Mouse (Mus musculus): ENCODE data around the gene Ssu72. TPM values are rescaled to one million over a fixed set of nuclear protein-coding genes. Genes with fewer than 3 reads are reported as not detected.
A peak's percentile ranks its signal among the peaks of the same experiment; 100 is the strongest.
"Not testable (repeated sequence)": the region's sequence is repeated elsewhere in the genome, so short reads cannot be mapped to it uniquely, and the experiment has no call there.

Gene Ssu72
- total and polyA plus RNA-seq, 3 experiments, result 160 to 245 (median 169) TPM

DNA sequence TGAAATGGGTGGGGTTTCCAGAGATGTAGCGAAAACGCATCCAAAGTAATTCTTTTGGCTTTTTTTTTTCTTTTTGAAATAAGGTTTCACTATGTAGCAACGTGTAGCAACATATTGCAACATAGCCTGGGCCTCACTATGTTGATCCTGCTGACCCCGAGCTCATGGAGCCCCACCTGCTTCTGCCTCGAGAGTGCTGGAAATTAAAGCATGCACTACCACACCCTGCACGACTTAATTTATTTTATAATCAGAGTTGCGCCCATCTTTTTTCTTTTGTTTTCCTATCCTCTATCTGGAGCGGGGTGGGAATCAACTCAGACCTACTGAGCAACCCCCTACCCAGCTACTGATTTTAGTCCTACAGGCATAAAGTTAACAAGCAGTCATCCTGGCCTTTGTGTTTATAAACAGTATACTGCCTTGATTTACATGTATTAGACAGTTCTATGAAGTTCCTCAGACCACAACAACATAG lies 35.0 kb upstream of the Ssu72 start:
- H3K9ac ChIP-seq (ENCODE audit: insufficient read depth, low read depth), result 0 out of 2 replicates have a peak overlapping the region, but pooled peaks have one; percentile 25

GRCm38 (mm10) chr4:155670236-155670635 lies 34.4 kb upstream of the Ssu72 start:
- H3K9me3 ChIP-seq (replicated peaks; ENCODE audit: low read length); H3K27ac ChIP-seq (ENCODE audit: insufficient read depth, low read depth); DNase-seq (ENCODE audit: extremely low read depth); H3K27me3 ChIP-seq (replicated peaks); H3K4me3 ChIP-seq (replicated peaks in 1 of 3; ENCODE audit: low read depth in 2 of 3, low read length in 2 of 3, poor library complexity in 1 of 3); in situ Hi-C loops (cut with MboI; ENCODE audit: low pct_ligation_motif_present, low pct_unique_long_range_greater_than_20kb, low sequenced_read_pairs); H3K4me2 ChIP-seq (ENCODE audit: insufficient read depth, low read depth, poor library complexity, severe bottlenecking); dilution Hi-C loops (cut with MboI; ENCODE audit: extremely low pct_ligation_motif_present, extremely low pct_unique_long_range_greater_than_20kb, low sequenced_read_pairs); H3K9ac ChIP-seq (ENCODE audit: insufficient read depth, low read depth); H3K79me2 ChIP-seq (replicated peaks; ENCODE audit: control insufficient read depth, extremely low read depth, insufficient read depth, poor library complexity, severe bottlenecking): not testable (repeated sequence)
- H3K36me3 ChIP-seq (replicated peaks in 1 of 2; ENCODE audit: control insufficient read depth in 1 of 2, insufficient read depth in 1 of 2, low read length in 1 of 2), result peaks cover 10 to 24% of the 10 kb centered on the region in 2 experiments
- H3K4me1 ChIP-seq (ENCODE audit: control insufficient read depth in 1 of 2, insufficient read depth in 2 of 2), result peaks cover 3 to 19% of the 10 kb centered on the region in 2 experiments

More for the DNA sequence above, 35.0 kb upstream of the Ssu72 start:
- Histone ChIP-seq H3K4me3 (replicated peaks in 1 of 3; ENCODE audit: low read depth in 2 of 3, low read length in 2 of 3, poor library complexity in 1 of 3) (peak overlapping the region; percentile 85 to 94 (median 93)), H3K4me1 (ENCODE audit: control insufficient read depth in 1 of 2, insufficient read depth in 2 of 2) (peaks cover 3 to 25% of the 10 kb centered on the region in 2 experiments), H3K4me2 (ENCODE audit: insufficient read depth, low read depth, poor library complexity, severe bottlenecking) (peak overlapping the region; percentile 69), H3K36me3 (replicated peaks in 1 of 2; ENCODE audit: control insufficient read depth in 1 of 2, insufficient read depth in 1 of 2, low read length in 1 of 2) (peaks cover 16 to 28% of the 10 kb centered on the region in 2 experiments), H3K9me3 (replicated peaks; ENCODE audit: low read length) (no peaks in the 10 kb centered on the region), H3K27ac (ENCODE audit: insufficient read depth, low read depth) (no peak overlapping the region), H3K79me2 (replicated peaks; ENCODE audit: control insufficient read depth, extremely low read depth, insufficient read depth, poor library complexity, severe bottlenecking) (no peaks in the 10 kb centered on the region), H3K27me3 (replicated peaks) (no peaks in the 10 kb centered on the region)
- no peak for DNase-seq (ENCODE audit: extremely low read depth)
- in situ Hi-C loops (cut with MboI; ENCODE audit: low pct_ligation_motif_present, low pct_unique_long_range_greater_than_20kb, low sequenced_read_pairs) (no loop called here), dilution Hi-C loops (cut with MboI; ENCODE audit: extremely low pct_ligation_motif_present, extremely low pct_unique_long_range_greater_than_20kb, low sequenced_read_pairs) (no loop called here)
- 0 out of 2 replicates have a peak, but pooled peaks have one; percentile 4 for TF ChIP-seq ETS1 (conservative IDR thresholded peaks at IDR 0.05; ENCODE audit: low read depth, low read length)
- peak; percentile 20; the same call in 1 of the 2 replicates for TF ChIP-seq ZNF384 (IDR thresholded peaks at IDR 0.05; ENCODE audit: low read depth, low read length)
- no peak for TF ChIP-seq MAZ (IDR thresholded peaks at IDR 0.05; ENCODE audit: low read depth, low read length)

DNA sequence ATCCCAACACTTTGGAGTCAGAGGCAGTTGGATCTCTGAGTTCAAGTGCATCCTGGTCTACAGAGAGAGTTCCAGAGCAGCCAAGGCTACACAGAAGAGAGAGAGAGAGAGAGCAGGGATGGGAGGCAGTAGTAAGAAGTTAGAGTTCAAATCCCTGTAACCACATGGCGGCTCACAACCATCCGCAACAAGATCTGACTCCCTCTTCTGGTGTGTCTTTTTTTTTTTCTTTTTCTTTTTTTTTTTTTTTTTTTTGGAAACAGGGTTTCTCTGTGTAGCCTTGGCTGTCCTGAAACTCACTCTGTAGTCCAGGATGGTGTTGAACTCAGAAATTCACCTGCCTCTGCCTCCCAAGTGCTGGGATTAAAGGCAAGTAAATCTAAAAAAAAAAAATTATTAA lies 32.5 kb upstream of the Ssu72 start:
- in situ Hi-C loops (cut with MboI; ENCODE audit: low pct_ligation_motif_present, low pct_unique_long_range_greater_than_20kb, low sequenced_read_pairs), result no loop called here
- DNase-seq (ENCODE audit: extremely low read depth), result no peak
- no peaks in the 10 kb centered on the region for H3K9me3 ChIP-seq (replicated peaks; ENCODE audit: low read length)
- TF ChIP-seq CTCF (conservative IDR thresholded peaks at IDR 0.05 in 1 of 2, IDR thresholded peaks at IDR 0.05 in 1 of 2; ENCODE audit: low read depth in 2 of 2, low read length in 2 of 2) (no peak), POLR2AphosphoS2 (IDR thresholded peaks at IDR 0.05; ENCODE audit: low read depth, low read length) (no peak), RAD21 (IDR thresholded peaks at IDR 0.05; ENCODE audit: low read depth, low read length) (no peak), ZNF384 (IDR thresholded peaks at IDR 0.05; ENCODE audit: low read depth, low read length) (peak; percentile 69)
- peaks cover 3 to 8% of the 10 kb centered on the region in 2 experiments for H3K4me1 ChIP-seq (ENCODE audit: control insufficient read depth in 1 of 2, insufficient read depth in 2 of 2)
- no peaks in the 10 kb centered on the region for H3K79me2 ChIP-seq (replicated peaks; ENCODE audit: control insufficient read depth, extremely low read depth, insufficient read depth, poor library complexity, severe bottlenecking)
- H3K4me3 ChIP-seq (replicated peaks in 1 of 3; ENCODE audit: low read depth in 2 of 3, low read length in 2 of 3, poor library complexity in 1 of 3), result no peak overlapping the region
- peaks cover 10 to 16% of the 10 kb centered on the region in 2 experiments for H3K36me3 ChIP-seq (replicated peaks in 1 of 2; ENCODE audit: control insufficient read depth in 1 of 2, insufficient read depth in 1 of 2, low read length in 1 of 2)
- no peak overlapping the region for H3K27ac ChIP-seq (ENCODE audit: insufficient read depth, low read depth)
- no peak overlapping the region for H3K4me2 ChIP-seq (ENCODE audit: insufficient read depth, low read depth, poor library complexity, severe bottlenecking)
- dilution Hi-C loops (cut with MboI; ENCODE audit: extremely low pct_ligation_motif_present, extremely low pct_unique_long_range_greater_than_20kb, low sequenced_read_pairs), result no loop called here
- no peaks in the 10 kb centered on the region for H3K27me3 ChIP-seq (replicated peaks)
- no peak overlapping the region for H3K9ac ChIP-seq (ENCODE audit: insufficient read depth, low read depth)
